Mouse (Mus musculus) limb, embryonic 15.5 days (tissue): ENCODE measurements around the gene Grb14. TPM values are rescaled to one million over a fixed set of nuclear protein-coding genes. Genes with fewer than 3 reads are reported as not detected.

Experiments
- ATAC-seq: fragments of 200-750 bp; cut with Nextera tagmentation; 2 replicates; pipeline ENCODE4 v1.8.0; 2017; ENCODE audit warnings: low read depth, moderate TSS enrichment; ENCODE audit not compliant: insufficient number of reproducible peaks, low FRiP score, low TSS enrichment
- H3K27ac ChIP-seq: fragments of 300-500 bp; sonication (generic); 2 replicates; pipeline ENCODE4 v1.5.1; 2015; ENCODE audit warnings: moderate library complexity, mild to moderate bottlenecking, inconsistent platforms
- H3K27me3 ChIP-seq: fragments of 300-500 bp; sonication (generic); 2 replicates; pipeline ENCODE4 v1.6.1; 2015; ENCODE audit warnings: inconsistent platforms
- H3K36me3 ChIP-seq: fragments of 300-500 bp; sonication (generic); 2 replicates; pipeline ENCODE4 v1.6.1; 2015; ENCODE audit warnings: inconsistent platforms
- H3K4me1 ChIP-seq: fragments of 300-500 bp; sonication (generic); 2 replicates; pipeline ENCODE4 v1.6.1; 2015; ENCODE audit warnings: inconsistent platforms
- H3K4me2 ChIP-seq: fragments of 300-500 bp; sonication (generic); 2 replicates; pipeline ENCODE4 v1.6.1; 2015; ENCODE audit warnings: mild to moderate bottlenecking, inconsistent platforms
- H3K4me3 ChIP-seq: fragments of 300-500 bp; sonication (generic); 2 replicates; pipeline ENCODE4 v1.5.1; 2015; ENCODE audit warnings: mild to moderate bottlenecking, inconsistent platforms
- H3K9ac ChIP-seq: fragments of 300-500 bp; sonication (generic); 2 replicates; pipeline ENCODE4 v1.6.1; 2015; ENCODE audit warnings: inconsistent platforms
- H3K9me3 ChIP-seq: fragments of 300-500 bp; sonication (generic); 2 replicates; pipeline ENCODE4 v1.6.1; 2016; ENCODE audit warnings: inconsistent platforms
- WGBS: fragments of 180-500 bp; shearing (Covaris S2); methylation state at CpG from one replicate; pipeline ENCODE4 v1.1.7; 2015; 5-methylcytosine and 5-hydroxymethylcytosine counted together
- polyA plus RNA-seq: library from polyadenylated mRNA; unstranded; fragments of >200 nt; fragmentation: Nextera tagmentation; extraction: Ambion mirVana; gene quantifications from 2 replicates; pipeline ENCODE4 v1.2.1, GENCODE M21; 2015

Grb14 gene
- polyA plus RNA-seq, 1 experiment from 2014 or later: 6.3 TPM

GRCm38 (mm10) chr2:64947484-64947883 is 77.3 kb downstream of the Grb14 start:
- Histone ChIP-seq H3K4me1 (no peaks in the 10 kb centered on the region), H3K27ac (no peak overlapping the region), H3K27me3 (no peaks in the 10 kb centered on the region), H3K9ac (no peak overlapping the region), H3K9me3 (no peaks in the 10 kb centered on the region), H3K36me3 (no peaks in the 10 kb centered on the region), H3K4me2 (no peak overlapping the region), H3K4me3 (no peak overlapping the region)
- 69% methylated on average over 3 of the region's 3 CpGs for WGBS
- no peak for ATAC-seq

- Histone ChIP-seq H3K9ac (no peak overlapping the region), H3K4me3 (no peak overlapping the region), H3K27me3 (no peaks in the 10 kb centered on the region), H3K9me3 (no peaks in the 10 kb centered on the region), H3K36me3 (no peaks in the 10 kb centered on the region), H3K4me1 (no peaks in the 10 kb centered on the region), H3K4me2 (no peak overlapping the region), H3K27ac (no peak overlapping the region)
- ATAC-seq: no peak
- WGBS: 46% methylated on average over 5 of the region's 5 CpGs
Measured at GRCm38 (mm10) chr2:64920879-64921278, 103.9 kb downstream of the Grb14 start.

GRCm38 (mm10) chr2:64915448-64915847 is 109.3 kb downstream of the Grb14 start:
- no peak overlapping the region for H3K27ac ChIP-seq
- no peak for ATAC-seq
- H3K4me3 ChIP-seq: no peak overlapping the region
- no peaks in the 10 kb centered on the region for H3K27me3 ChIP-seq
- H3K36me3 ChIP-seq: no peaks in the 10 kb centered on the region
- H3K9me3 ChIP-seq: no peaks in the 10 kb centered on the region
- no peaks in the 10 kb centered on the region for H3K4me1 ChIP-seq
- 37% methylated on average over 6 of the region's 6 CpGs for WGBS
- H3K9ac ChIP-seq: no peak overlapping the region
- no peak overlapping the region for H3K4me2 ChIP-seq

- ATAC-seq: no peak
- H3K4me3 ChIP-seq: no peak overlapping the region
- H3K9ac ChIP-seq: no peak overlapping the region
- WGBS: 77% methylated on average over 5 of the region's 5 CpGs
- H3K9me3 ChIP-seq: no peaks in the 10 kb centered on the region
- no peaks in the 10 kb centered on the region for H3K27me3 ChIP-seq
- H3K27ac ChIP-seq: no peak overlapping the region
- H3K36me3 ChIP-seq: no peaks in the 10 kb centered on the region
- H3K4me2 ChIP-seq: no peak overlapping the region
- no peaks in the 10 kb centered on the region for H3K4me1 ChIP-seq
Measured at GRCm38 (mm10) chr2:64904877-64905276, 119.9 kb downstream of the Grb14 start.

- Histone ChIP-seq H3K27ac (no peak overlapping the region), H3K4me1 (no peaks in the 10 kb centered on the region), H3K27me3 (no peaks in the 10 kb centered on the region), H3K4me3 (no peak overlapping the region), H3K9me3 (no peaks in the 10 kb centered on the region), H3K36me3 (no peaks in the 10 kb centered on the region), H3K4me2 (no peak overlapping the region), H3K9ac (no peak overlapping the region)
- 57% methylated on average over 5 of the region's 5 CpGs for WGBS
- ATAC-seq: no peak
Measured at GRCm38 (mm10) chr2:64897844-64898243, 126.9 kb downstream of the Grb14 start.

GRCm38 (mm10) chr2:64893233-64893632 is 131.6 kb downstream of the Grb14 start:
- no peak for ATAC-seq
- no peak overlapping the region for H3K9ac ChIP-seq
- H3K27me3 ChIP-seq: no peaks in the 10 kb centered on the region
- H3K4me2 ChIP-seq: no peak overlapping the region
- no peak overlapping the region for H3K4me3 ChIP-seq
- no peaks in the 10 kb centered on the region for H3K4me1 ChIP-seq
- no peak overlapping the region for H3K27ac ChIP-seq
- 64% methylated on average over 7 of the region's 7 CpGs for WGBS
- no peaks in the 10 kb centered on the region for H3K9me3 ChIP-seq
- no peaks in the 10 kb centered on the region for H3K36me3 ChIP-seq

- no peak overlapping the region for H3K4me3 ChIP-seq
- no peaks in the 10 kb centered on the region for H3K27me3 ChIP-seq
- WGBS: 44% methylated on average over 6 of the region's 6 CpGs
- no peaks in the 10 kb centered on the region for H3K4me1 ChIP-seq
- no peak overlapping the region for H3K4me2 ChIP-seq
- no peaks in the 10 kb centered on the region for H3K36me3 ChIP-seq
- no peak for ATAC-seq
- H3K9me3 ChIP-seq: no peaks in the 10 kb centered on the region
- no peak overlapping the region for H3K27ac ChIP-seq
- H3K9ac ChIP-seq: no peak overlapping the region
Measured at GRCm38 (mm10) chr2:64887098-64887757, 137.6 kb downstream of the Grb14 start.

- Histone ChIP-seq H3K27ac (no peak overlapping the region), H3K9me3 (no peaks in the 10 kb centered on the region), H3K4me3 (no peak overlapping the region), H3K4me1 (no peaks in the 10 kb centered on the region), H3K9ac (no peak overlapping the region), H3K27me3 (no peaks in the 10 kb centered on the region), H3K36me3 (no peaks in the 10 kb centered on the region), H3K4me2 (no peak overlapping the region)
- 21% methylated on average over 5 of the region's 5 CpGs for WGBS
- no peak for ATAC-seq
Measured at GRCm38 (mm10) chr2:64885696-64886095, 139.1 kb downstream of the Grb14 start.

- Histone ChIP-seq H3K4me2 (no peak overlapping the region), H3K27ac (no peak overlapping the region), H3K9ac (no peak overlapping the region), H3K4me3 (no peak overlapping the region), H3K36me3 (no peaks in the 10 kb centered on the region), H3K9me3 (no peaks in the 10 kb centered on the region), H3K4me1 (no peaks in the 10 kb centered on the region), H3K27me3 (no peaks in the 10 kb centered on the region)
- ATAC-seq: no peak
- 33% methylated on average over 2 of the region's 2 CpGs for WGBS
Measured at GRCm38 (mm10) chr2:64878275-64878674, 146.5 kb downstream of the Grb14 start.

Other genes starting within 250 kb of the Grb14 start
- gene Cobll1, start 214.4 kb upstream of the Grb14 start, polyA plus RNA-seq: 4.4 TPM in 2 replicates